Mouse (Mus musculus) adrenal gland, adult 2 months (tissue): ENCODE results near the gene Rnf113a2. TPM values are rescaled to one million over a fixed set of nuclear protein-coding genes. Genes with fewer than 3 reads are reported as not detected.
A peak's percentile ranks its signal among the peaks of the same experiment; 100 is the strongest.

Experiments used
- DNase-seq: peaks from one replicate; pipeline ENCODE4 v3.0.0; 2021
- long read RNA-seq: library from polyadenylated mRNA; stranded (forward); transcript quantifications from one replicate; pipeline ENCODE4 v2.0.0, GENCODE M21; 2021
- polyA plus RNA-seq: library from polyadenylated mRNA; depleted of rRNA; stranded (reverse); fragments of >200 nt; gene quantifications from 2 replicates; pipeline ENCODE4 v1.2.3, GENCODE M21; 2012; rRNA removed
- total RNA-seq, 2 experiments: library from RNA; stranded (reverse); gene quantifications; 2 replicates each; pipeline ENCODE4 v1.2.3; 2021

Gene Rnf113a2
- 10 to 100 TPM; 16.0 to 19.6 TPM for total RNA-seq
- 0.73 and 0.86 TPM in 2 replicates for polyA plus RNA-seq
- long read RNA-seq, transcript Rnf113a2-201 (1 exons, 1,383 nt) = major isoform, 19 of 19 reads
- long read RNA-seq, partial matches to known transcripts = 0 of 19 reads
- long read RNA-seq, other reads (novel, unspliced or antisense) = 0 of 19 reads

DNA sequence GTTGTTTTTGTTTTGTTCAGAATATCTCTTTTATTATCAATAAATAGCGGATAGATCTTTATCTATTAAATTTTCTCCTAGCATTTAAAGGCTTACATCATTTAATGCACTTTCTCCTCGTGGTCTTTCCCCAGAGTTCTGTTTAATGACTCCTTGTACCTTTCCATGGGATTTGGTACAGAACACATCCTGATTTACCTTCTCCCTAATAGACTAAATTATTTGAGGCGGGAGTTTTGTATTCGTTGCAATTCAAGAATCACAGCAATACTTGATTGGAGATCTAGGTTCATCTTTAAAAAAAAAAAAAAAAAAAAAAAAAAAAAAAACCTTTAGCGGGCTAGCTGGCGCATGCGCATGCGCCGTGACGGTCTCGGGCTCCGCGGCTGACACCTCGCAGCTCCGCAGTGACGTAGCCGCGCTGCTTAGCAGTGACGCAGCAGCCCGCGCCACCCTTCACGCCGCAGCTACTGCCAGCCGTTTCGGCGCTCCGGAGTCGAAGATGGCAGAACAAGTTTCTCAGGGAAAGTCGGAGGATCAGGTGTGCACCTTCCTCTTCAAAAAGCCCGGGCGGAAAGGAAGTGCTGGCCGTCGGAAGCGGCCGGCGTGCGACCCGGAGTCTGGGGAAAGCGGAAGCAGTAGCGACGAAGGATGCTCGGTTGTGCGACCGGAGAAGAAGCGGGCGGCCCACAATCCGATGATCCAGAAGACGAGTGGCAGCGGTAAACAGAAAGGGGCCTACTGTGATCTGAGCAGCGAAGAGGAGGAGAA is at the start of gene Rnf113a2:
TSS of gene Rnf113a2 (plus strand) at position 363 of the 771 bp plus-strand sequence.
- DNase-seq = peak; percentile 90

DNA sequence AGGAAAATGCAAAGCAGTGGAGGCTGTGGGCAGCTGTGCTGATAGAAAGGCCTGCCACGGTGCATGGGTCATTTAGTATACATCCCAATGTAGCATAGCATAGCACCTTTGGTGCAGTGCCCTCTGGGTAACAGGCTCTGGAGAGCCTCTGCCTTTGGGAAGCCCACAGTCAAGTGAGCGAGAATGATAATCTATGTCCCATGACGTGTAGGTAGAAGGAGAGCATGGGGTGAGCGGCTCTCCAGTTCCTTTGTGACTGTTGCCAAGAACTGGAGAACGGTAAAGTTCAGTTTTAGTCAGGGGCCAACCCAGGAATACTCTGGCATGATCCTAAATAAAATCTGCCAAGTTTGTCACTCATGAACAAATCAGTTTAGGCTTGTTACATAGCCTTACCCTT is 45.3 kb upstream of the Rnf113a2 start:
- DNase-seq = no peak

DNA sequence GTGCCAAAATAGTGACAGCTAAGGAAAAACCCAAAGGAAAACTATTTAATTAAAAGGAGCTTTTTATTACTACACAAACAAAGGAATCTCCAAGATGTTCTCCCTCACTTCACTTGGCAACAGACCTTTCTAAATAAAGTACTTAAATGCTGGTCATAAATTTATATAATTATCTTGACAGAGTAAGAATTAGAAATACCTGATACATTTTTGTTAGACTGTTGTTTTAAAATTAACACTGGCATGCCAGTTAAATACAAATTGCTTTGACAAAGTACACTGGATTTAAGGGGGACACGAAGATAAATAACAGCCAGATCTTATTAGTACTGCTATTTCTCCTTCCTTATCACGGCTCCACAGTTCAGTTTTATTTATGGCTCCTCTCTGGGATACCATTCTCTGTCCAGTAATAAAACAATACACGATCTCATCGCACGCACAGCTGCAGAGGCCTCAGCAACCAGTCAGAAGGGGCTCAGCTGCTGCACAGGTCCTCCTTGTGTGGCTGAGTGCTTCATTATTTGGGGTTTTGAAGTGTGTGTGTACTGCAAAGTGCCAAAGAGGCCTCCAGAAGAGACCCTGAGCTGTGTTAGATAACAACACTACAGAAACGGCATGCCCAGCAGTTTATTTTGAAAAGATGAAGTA is 43.0 kb upstream of the Rnf113a2 start:
- no peak for DNase-seq

DNA sequence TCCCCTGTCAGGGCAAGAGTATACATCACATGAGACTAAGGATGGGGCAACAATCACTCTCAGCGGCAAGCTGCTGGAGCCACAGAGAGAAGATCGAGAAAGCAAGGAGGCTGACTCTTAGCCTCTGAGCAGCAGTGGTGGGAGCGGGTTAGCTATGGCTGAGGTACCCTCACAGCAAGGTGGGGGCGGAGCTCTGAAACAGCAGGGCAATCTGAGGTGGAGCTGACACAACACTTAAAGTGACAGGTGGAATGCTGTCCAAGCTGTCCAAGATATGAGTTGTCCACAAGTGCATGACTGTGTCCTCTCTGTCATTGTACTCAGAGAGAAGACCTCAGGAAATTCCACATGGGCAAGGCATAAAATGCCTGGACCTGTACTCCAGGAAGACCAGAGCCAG is 34.6 kb upstream of the Rnf113a2 start:
- no peak for DNase-seq

DNA sequence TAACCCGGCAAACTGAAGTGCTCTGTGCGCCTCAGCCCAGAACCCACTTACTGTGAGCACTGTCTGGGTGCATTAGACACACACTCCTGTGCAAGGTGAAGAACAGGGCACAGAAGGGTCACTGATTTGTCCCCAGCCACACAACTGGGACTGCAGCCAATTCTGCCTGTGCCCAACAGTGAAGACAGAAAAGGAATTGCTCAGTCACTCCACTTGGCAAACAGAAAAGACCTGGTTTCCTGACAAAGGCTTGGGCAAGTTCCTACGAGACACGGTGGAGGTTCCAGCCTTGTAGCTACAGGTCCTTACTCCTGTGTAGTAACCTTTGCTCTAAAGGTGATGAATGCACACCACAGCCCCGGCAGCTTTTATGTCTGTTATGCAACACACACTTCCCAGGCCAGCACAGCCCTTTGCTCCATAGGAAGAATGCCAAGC is 32.3 kb upstream of the Rnf113a2 start:
- peak; percentile 54 for DNase-seq

DNA sequence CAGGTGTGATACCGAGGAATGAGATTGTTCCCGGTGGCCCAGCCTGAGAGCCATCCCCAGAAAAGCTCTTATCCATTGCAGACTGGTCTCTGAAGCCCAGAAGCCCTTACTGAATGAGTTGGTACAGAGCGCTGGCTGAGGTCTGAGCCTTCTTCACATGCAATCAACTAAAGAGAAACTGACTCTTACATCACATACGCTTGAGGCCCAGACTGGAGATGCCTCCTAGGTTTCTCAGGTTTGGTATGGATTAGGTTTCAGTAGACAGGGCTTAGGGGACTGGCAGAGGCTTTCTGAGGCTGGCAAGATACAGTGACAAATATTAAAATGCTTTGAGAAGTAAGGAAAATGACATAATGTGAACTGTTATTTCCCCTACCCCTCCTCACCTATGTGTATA is 31.6 kb upstream of the Rnf113a2 start:
- DNase-seq = no peak

DNA sequence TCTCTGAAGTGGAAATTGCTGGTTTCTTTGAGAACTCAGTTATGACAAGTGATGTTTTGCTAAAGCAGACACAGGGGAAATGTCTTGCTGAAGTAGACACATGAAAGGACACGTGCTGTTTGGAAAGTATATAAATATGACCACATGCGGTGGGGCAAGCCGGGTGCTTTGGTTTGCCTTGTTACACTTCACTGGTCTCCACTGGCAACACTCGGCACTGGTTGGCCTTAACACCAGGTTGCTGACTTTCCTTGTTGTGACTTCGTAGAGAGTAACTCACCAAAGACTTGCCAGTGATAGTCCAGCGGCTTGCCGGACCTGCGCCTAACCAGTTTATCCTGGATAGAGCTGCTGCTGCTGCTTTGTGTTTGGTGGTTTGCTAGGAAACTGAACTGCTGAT is 28.9 kb upstream of the Rnf113a2 start:
- DNase-seq = no peak

DNA sequence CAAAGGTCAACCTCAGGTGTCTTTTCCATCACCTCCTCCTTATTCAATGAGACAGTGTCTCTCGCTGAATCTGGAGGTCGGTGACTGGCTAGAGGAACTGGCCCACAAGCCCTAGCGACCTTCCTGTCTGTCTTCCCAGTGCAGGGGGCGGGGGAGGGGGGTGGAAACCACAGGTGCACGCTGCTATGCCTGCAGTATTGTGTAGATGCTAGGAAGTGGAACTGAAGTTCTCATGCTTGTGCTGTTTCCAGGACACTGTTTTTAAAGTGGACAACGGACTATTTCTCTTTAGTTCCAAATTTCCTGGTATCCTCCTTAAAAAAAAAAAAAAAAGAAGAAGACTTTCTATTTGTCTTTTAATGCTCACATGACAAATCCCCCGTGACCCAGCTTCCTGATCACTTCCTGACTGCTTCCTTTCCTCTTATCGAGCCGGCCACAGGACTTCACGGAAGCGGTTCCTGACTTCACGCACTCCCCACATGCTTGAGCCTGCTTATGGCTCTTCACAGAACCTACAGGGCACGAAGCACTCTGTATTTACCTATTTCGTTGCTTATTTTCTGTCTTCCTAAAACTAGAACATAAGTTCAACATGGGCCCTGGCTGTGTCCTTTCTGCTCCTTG is 28.1 kb upstream of the Rnf113a2 start:
- DNase-seq = no peak

DNA sequence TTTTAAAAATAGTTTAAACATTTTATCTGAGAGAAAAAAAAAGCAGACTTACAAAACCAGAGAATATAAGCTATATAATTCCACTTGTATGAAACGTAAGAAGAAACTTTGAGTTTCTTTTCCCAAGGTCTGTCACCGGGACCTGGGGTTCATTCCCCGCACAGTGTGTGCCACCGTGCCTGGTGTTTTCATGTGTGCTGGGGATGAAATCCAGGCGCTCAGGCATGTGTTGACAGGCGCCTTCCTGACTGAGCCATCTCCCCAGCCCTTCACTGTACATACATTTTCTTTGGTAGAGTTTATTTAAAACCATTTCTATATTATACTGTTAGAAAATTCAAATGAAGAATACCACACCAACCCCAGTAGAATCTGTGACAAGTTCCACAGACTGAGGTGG is 26.7 kb upstream of the Rnf113a2 start:
- DNase-seq = no peak

DNA sequence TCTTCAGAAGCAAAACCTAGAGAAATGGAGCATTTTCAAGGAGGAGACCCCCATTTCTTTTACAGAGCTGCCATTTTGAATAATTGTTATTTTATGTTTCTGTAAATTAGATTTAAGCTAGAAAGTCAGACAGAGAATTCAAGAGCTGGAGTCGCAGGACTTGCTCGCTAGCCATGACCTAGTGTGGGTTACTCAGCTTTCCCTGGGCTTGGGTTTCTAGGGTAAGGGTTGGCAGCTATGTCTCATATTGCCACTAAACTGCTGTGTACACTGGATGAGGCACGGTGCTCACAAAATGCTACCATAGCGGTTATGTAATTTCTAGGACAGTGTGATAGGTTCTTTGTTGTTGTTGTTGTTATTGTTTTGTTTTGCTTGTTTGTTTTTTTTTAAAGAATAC is 24.3 kb upstream of the Rnf113a2 start:
- DNase-seq = no peak

DNA sequence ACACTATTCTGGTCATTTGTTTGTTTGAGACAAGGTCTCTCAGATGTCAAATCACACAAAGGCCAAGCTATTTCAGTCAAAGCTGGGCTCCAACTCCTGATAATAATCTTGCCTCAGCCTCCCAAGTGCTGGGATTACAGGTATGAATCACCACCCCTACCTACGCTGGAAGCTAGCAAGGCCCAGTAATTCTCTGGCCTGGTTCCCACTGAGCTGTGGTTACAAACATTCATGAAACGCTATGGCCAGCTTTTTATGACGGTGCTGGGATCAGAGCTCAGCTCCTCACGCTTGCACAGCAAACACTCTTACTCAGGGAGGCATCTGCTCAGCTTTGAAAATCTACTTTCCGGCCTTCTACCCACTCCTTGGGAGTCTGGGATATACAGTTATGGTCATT is 23.1 kb upstream of the Rnf113a2 start:
- DNase-seq = no peak

DNA sequence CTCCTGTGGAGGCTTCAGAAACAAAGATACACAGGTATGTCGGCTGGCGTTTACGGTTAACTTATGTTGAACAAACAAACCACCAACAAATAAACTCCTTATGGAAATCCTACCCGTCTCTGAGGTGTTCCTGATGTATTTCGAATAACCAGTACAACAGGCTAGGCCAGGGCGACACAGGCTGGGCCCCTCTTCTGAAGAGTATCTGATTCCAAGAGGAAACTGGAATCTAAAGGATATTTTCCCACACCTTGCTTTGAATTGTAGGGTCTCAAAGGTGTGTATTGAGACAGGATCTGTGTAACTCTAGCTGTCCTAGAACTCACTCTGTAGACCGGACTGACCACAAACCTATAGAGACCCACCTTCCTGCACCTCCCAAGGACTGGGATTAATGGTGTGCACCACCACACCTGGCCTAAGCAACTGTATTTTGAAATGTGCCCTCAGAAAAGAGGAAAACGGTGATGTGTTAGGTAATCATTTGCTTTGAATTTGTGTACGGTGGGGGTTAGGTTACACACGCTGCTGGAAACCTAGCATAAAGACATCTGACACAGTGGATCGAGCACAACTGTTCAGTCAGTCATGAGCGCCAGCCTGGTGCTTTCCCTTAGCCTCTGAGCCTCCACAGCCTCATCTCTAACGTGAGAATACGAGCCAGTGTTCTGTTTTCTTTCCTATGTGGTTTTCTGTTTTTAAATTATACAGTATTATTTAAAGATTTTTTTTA is 19.9 kb upstream of the Rnf113a2 start:
- DNase-seq = no peak

DNA sequence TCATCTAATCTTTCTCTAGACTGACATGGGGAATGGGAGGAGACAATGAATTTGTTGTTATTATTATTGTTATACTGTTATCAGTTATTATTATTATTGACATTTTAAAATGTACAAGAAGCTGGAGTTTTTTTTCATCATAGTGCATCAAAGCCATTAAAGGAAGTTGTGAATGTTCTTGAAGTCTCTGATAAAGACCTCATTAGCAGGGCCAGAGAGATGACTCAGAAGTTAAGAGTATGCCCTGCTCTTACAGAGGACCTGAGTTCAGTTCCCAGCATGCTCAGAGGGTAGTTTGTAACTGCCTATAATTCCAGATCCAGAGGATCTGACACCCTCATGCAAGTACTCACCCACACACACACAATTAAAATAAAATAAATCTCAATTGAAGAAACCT is 19.3 kb upstream of the Rnf113a2 start:
- DNase-seq = no peak

DNA sequence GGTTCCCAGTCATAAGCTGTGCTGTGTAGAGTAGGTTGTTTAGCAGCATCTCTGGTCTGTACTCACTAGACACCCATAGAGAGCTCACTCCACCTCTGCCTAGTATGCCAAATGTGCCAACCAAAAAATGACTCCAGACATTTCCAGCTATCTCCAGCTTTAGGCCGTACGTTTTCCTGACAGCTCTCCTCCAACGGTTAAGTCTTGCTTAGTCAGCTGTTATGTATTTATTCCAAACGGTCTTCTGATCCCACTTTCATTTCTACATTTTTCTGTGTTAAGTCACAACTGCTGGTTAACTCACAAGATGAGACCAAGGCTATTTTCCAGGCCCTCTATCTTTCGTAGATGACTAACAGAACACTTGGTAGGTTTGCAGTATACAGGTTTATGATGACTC is 18.4 kb upstream of the Rnf113a2 start:
- DNase-seq = peak; percentile 33

DNA sequence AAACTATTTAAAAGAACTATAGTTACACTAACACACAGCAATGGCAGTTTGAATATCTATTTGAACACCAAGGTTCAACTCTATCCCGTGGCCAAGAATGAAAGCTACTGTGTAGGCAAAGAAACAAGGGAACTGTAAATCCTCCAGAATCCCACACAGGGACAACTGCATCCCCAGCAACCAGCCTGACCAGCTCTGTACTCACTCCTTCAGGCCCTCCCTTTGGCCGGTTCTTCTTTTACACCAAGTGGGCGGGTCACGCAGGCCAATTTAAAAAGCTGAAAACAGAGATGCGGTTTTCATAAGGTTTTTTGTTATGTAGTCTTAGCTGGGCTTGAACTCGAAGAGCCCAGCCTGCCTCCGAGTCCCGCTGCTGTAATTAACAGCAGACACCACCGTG is 17.9 kb upstream of the Rnf113a2 start:
- peak; percentile 23 for DNase-seq

DNA sequence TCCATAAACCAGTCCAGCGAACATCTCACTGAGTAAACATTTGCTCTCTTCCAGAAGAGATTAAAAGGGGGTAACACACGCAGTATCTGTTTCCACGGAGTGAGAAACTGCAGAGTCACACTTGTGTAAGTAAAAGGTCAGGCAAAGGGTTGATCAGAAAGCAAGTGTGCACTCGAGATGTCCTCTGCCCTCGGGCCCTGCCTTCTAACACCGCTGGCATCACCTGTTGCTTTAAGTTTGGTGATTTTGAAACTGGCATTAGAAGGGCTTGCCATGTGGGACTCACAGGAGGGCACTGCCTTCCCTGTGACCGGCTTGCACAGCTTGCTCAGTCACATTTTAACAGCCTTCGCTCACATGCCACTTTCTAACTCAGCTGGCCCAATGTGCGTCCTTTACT is 17.3 kb upstream of the Rnf113a2 start:
- DNase-seq = no peak

DNA sequence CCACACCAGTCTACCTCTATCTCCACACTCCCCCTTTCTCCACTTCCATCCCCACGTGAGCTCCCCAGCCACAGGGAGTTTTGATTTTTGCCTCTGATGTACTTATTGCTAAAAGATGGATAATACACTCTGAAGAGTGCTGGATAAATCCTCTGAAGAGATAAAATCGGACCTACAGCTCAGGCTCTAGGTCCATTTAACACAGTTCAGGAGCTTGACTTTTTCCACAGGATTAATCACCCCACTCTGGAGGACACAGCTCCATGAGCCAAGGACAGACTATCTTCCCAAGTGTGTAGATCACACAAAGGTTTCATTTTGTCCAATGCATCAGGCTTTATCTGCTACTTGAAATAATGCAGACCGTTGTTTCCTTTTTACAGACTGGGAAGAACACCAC is 16.9 kb upstream of the Rnf113a2 start:
- DNase-seq = peak; percentile 65

DNA sequence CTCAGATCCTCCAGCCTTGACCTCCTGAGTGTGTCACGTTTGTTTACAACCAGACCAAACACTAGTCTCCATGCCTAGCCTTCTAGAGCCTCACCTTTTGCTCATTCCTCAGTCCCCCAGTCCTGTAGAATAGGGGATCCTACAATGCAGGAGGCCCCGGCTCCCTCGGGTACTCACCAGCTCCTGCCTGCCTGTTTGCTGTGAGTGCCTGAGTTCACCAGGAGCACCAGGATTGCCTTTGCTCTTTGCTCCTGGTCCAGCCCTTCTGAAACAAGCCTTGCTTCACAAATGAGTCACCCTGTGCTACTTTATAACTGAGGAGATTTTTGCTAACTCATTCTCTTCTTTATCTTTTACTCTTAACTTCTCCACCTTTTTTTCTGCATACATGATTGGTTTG is 16.3 kb upstream of the Rnf113a2 start:
- DNase-seq = peak; percentile 78

DNA sequence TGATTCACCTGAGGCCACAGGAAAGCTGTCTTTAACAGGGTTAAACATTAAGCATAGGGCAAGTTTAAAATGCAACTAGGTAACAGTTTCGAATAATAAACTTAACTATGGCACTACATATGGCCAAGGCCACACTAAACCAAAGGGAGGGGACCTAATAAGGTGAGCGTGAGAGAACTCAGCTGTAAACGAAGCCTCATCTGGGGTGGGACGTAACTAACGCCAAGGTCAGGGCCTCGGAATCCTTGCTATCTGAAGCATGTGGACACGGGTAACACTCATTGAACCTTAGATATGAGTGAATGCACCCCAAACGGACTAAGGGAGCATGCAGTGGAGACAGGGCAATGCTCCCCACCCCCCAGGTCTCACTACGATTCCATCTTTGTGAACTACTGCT is 14.1 kb upstream of the Rnf113a2 start:
- no peak for DNase-seq

DNA sequence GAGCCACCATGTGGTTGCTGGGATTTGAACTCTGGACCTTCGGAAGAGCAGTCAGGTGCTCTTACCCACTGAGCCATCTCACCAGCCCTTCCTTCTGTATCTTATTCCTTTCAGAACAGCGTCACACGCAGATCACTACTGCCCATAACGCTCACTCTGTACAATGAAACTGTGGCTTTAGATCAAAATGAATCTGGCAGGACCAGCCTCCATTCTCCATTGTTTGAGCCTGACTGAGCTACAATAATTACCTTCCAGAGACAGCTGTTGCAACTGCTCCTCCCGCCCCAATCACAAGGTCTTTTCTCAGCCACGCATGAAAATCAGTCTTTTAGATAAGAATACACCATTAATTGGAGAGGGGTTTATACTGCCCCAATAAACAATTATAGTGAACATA is 12.5 kb upstream of the Rnf113a2 start:
- DNase-seq = no peak

DNA sequence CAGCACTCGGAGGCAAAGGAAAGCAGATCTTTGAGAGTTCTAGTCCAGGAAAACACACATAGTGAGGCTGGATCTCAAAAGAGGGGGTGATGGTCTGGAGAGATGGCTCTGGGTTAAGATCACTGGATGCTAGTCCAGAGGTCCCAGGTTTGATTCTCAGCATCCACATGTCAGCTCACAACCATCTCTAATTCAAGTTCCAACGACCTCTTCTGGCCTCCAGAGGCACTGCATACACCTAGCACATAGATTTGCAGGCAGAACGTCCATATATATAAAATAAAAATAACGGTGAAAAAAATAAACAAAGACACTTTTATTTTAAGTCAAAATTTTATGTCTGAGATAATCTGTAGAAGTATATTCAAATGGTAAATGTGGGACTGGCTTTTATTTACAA is 9.7 kb upstream of the Rnf113a2 start:
- DNase-seq = no peak
